Mouse (Mus musculus): ENCODE measurements around the gene Scgb1b7. TPM values are rescaled to one million over a fixed set of nuclear protein-coding genes. Genes with fewer than 3 reads are reported as not detected.
"Not testable (repeated sequence)": the region's sequence is repeated elsewhere in the genome, so short reads cannot be mapped to it uniquely, and the experiment has no call there.

Gene Scgb1b7
- not detected in 2 replicates for polyA plus RNA-seq (2015; fragmentation: Nextera tagmentation; extraction: Ambion mirVana)

- not testable (repeated sequence) for H3K9ac ChIP-seq; H3K4me1 ChIP-seq (replicated peaks); H3K4me3 ChIP-seq (replicated peaks); H3K27me3 ChIP-seq (replicated peaks); ATAC-seq; H3K4me2 ChIP-seq (replicated peaks); H3K27ac ChIP-seq; H3K36me3 ChIP-seq; H3K9me3 ChIP-seq
- WGBS, result 89% methylated on average over 5 of the region's 5 CpGs
Measured at GRCm38 (mm10) chr7:31712365-31712764, at the start of gene Scgb1b7. Scgb1b7 (plus strand) TSS chr7:31712665.

- not testable (repeated sequence) for H3K27ac ChIP-seq; H3K36me3 ChIP-seq; H3K4me2 ChIP-seq (replicated peaks); H3K27me3 ChIP-seq (replicated peaks); H3K9ac ChIP-seq; H3K4me3 ChIP-seq (replicated peaks); H3K4me1 ChIP-seq (replicated peaks); H3K9me3 ChIP-seq; ATAC-seq
Measured at GRCm38 (mm10) chr7:31705657-31706056, 6.8 kb upstream of the Scgb1b7 start, which contains the start of gene Scgb2b7. Scgb2b7 (minus strand) TSS chr7:31705757.

Other genes starting within 250 kb of the Scgb1b7 start
- not detected in 2 replicates for gene Scgb2b7, start 6.9 kb upstream of the Scgb1b7 start, polyA plus RNA-seq (2015; fragmentation: Nextera tagmentation; extraction: Ambion mirVana)